Mouse (Mus musculus) E14TG2a.4 (cell line): ENCODE results near the gene Zc3h15.
A peak's percentile ranks its signal among the peaks of the same experiment; 100 is the strongest.

Source experiments
- H3K27me3 ChIP-seq: 2 replicates; pipeline ENCODE4 v1.6.1; 2014; ENCODE audit warnings: low read length, control low read depth; ENCODE audit not compliant: insufficient read depth
- H3K36me3 ChIP-seq: 2 replicates; pipeline ENCODE4 v1.6.1; 2014; ENCODE audit warnings: low read length, control low read depth; ENCODE audit not compliant: insufficient read depth
- H3K4me1 ChIP-seq: replicated peaks from 2 replicates; pipeline ENCODE4 v1.6.1; 2014; ENCODE audit warnings: low read depth, low read length, control low read depth
- H3K4me3 ChIP-seq: replicated peaks from 2 replicates; pipeline ENCODE4 v1.5.1; 2014; ENCODE audit warnings: mild to moderate bottlenecking, low read length
- H3K9me3 ChIP-seq: 2 replicates; pipeline ENCODE4 v1.6.1; 2014; ENCODE audit warnings: low read length, control low read depth
- CTCF ChIP-seq: conservative IDR thresholded peaks from 2 replicates; pipeline ENCODE4 v1.5.1; 2014; ENCODE audit warnings: low read length
- NANOG ChIP-seq: IDR thresholded peaks from 2 replicates; pipeline ENCODE4 v1.6.1; 2014; ENCODE audit warnings: borderline replicate concordance, low read length, mixed read lengths
- POU5F1 ChIP-seq: IDR thresholded peaks from 2 replicates; pipeline ENCODE4 v1.6.1; 2014; ENCODE audit warnings: low read length, borderline replicate concordance

Zc3h15 gene

DNA sequence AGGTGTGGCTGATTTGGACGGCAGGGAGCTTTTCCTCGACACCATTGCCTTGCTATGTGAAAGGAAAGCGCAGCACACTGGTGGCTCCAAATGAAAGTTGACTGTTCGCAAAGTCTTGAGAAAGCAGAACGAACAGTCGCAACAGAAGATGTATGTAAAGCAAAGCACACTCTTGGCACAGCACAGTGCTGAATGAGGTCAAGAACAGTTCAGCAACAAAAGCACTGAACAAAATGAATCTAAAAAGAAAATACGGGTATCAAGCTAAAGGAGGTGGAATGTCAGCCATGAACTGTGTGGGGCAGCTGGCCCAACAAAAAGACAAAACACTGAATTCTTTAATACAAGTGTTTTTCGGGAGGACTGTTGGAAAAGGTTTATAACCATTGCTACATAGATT, 37.1 kb downstream of the Zc3h15 start:
- Histone ChIP-seq H3K36me3 (no peaks in the 10 kb centered on the region), H3K4me1 (peaks cover 6% of the 10 kb centered on the region), H3K4me3 (no peak overlapping the region), H3K9me3 (0 out of 2 replicates have a peak, but pooled peaks cover 1% of the 10 kb centered on the region), H3K27me3 (no peaks in the 10 kb centered on the region)
- TF ChIP-seq CTCF (no peak), NANOG (no peak), POU5F1 (no peak)

DNA sequence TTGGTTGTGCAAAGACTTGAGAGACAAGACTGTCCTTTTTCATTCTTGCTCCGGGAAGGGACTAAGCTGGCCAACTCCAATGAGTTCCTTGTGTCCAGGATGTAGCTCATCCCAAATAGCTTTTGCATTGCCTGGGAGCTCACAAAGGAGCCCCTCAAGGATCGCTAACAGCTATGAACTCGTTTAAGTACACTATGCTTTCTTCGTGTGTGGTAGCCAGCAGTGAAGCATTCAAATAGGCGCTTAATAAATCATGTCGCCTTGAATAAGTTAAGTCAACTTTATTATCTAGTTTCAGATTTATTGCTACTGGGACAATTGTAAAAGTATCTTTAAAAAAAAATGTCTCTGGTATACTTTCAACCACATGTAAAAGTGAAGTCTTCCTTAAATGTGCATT, 37.5 kb downstream of the Zc3h15 start:
- H3K4me1 ChIP-seq: peaks cover 6% of the 10 kb centered on the region
- H3K4me3 ChIP-seq: no peak overlapping the region
- H3K27me3 ChIP-seq: no peaks in the 10 kb centered on the region
- no peaks in the 10 kb centered on the region for H3K36me3 ChIP-seq
- peaks cover 5% of the 10 kb centered on the region; the same call in 1 of the 2 replicates for H3K9me3 ChIP-seq
- TF ChIP-seq CTCF (no peak), POU5F1 (no peak), NANOG (no peak)

DNA sequence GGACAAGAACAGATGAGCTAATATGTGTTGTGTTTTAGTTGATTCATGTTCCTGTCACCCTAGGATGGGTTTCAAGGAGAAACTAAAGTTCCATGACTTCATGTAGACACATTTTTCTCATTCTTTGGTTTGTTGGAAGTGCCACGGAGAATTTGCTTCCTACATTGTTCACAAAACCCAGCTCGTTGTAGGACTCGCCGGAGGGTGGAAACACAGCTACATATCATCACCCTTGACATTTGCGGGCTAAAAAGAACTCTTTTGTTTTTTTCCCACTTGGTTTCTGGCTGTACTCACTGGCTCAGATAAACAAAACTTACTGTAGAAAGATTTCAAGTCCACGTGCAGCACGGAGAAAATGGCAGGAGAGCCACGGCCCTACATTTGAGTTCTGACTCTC, 38.0 kb downstream of the Zc3h15 start:
- TF ChIP-seq CTCF: no peak
- no peak for TF ChIP-seq NANOG
- no peak for TF ChIP-seq POU5F1
- Histone ChIP-seq H3K27me3 (no peaks in the 10 kb centered on the region), H3K4me1 (peaks cover 6% of the 10 kb centered on the region), H3K4me3 (no peak overlapping the region), H3K36me3 (no peaks in the 10 kb centered on the region), H3K9me3 (peaks cover 9% of the 10 kb centered on the region)

DNA sequence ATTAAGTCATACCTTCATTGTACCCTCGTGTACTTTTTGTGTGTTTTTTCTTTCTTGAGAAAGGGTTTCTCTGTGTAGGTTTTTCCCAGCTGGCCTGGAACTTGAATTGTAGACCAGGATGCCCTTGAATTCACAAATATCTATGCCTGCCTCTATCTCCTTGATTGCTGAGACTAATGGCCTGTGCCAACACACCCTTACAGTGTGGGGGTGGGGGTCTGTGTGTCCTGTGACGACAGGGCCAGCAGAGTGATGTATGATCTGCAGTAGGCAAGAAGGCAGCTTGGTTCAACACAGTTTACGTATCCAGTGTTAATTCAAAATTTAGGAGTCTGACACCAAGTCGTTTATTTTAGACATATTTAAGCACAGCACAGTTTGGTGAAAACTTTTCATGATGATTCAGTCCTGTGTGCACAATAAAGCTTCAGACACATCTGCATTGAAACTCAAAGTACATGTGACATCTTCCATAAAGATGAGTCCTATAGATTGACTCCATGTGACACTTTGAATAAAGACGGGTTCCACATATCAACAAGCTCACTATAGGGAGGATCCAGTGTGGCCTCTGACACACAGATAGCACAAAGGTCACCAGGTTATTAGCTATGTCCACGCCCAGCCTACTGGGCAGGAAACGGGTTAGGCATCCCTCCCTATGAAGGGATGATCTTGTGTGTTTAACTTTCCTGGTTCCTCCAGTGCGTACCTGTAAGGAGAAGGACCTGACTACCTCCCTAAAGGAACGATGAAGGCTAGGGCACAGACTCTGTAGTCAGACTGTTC, 39.7 kb downstream of the Zc3h15 start:
- TF ChIP-seq NANOG: no peak
- TF ChIP-seq CTCF: no peak
- TF ChIP-seq POU5F1: no peak
- H3K4me1 ChIP-seq: peaks cover 6% of the 10 kb centered on the region
- peaks cover 11% of the 10 kb centered on the region; the same call in 1 of the 2 replicates for H3K36me3 ChIP-seq

DNA sequence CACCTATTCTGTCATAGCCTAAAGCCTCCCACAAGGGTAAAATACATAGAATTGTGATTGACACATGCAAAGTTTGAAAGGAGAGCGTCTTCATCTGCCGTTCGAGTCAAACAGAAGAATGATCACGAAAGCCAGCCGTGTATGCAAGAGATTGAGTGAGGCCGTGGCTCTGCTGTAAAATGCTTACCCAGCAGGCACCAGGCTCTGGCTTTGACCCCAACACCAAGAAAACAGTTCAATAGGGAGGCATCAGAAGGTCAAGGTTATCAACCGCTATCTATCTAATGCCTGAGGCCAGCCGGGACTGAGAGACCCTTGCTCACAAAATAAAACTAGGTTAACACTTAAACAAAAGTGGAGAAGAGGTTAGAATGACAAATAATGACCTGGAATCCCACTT, 40.5 kb downstream of the Zc3h15 start:
- Histone ChIP-seq H3K36me3 (peaks cover 12% of the 10 kb centered on the region; the same call in 1 of the 2 replicates), H3K9me3 (peaks cover 31% of the 10 kb centered on the region), H3K4me1 (peaks cover 6% of the 10 kb centered on the region), H3K27me3 (no peaks in the 10 kb centered on the region), H3K4me3 (no peak overlapping the region)
- TF ChIP-seq NANOG (no peak), CTCF (no peak), POU5F1 (no peak)

More for the DNA sequence above, 39.7 kb downstream of the Zc3h15 start:
- H3K27me3 ChIP-seq: no peaks in the 10 kb centered on the region
- no peak overlapping the region for H3K4me3 ChIP-seq
- H3K9me3 ChIP-seq: peaks cover 24% of the 10 kb centered on the region

DNA sequence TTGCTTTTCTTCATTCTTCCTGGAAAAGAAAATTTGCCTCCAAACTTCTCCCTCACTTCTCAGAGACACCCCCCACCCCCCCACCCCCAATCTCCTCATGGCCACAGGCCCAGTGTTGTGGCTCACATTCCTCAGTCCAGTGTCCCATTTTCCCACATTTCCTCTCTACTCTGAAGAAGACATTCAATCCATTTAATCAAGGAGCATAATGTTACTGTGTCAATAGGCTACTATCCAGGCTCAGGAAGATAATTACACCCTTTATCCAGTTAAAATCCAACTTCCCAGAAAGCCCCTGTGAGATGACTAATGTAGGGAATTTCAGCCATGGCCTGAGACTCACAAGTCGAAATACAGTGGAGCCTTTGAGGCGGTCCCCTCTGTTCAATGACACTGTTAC, 46.1 kb downstream of the Zc3h15 start:
- H3K9me3 ChIP-seq: peaks cover 33% of the 10 kb centered on the region
- H3K4me3 ChIP-seq: no peak overlapping the region
- H3K36me3 ChIP-seq: peaks cover 12% of the 10 kb centered on the region; the same call in 1 of the 2 replicates
- peaks cover 40% of the 10 kb centered on the region for H3K4me1 ChIP-seq
- no peak for TF ChIP-seq NANOG
- no peak for TF ChIP-seq POU5F1
- no peak for TF ChIP-seq CTCF
- no peaks in the 10 kb centered on the region for H3K27me3 ChIP-seq

DNA sequence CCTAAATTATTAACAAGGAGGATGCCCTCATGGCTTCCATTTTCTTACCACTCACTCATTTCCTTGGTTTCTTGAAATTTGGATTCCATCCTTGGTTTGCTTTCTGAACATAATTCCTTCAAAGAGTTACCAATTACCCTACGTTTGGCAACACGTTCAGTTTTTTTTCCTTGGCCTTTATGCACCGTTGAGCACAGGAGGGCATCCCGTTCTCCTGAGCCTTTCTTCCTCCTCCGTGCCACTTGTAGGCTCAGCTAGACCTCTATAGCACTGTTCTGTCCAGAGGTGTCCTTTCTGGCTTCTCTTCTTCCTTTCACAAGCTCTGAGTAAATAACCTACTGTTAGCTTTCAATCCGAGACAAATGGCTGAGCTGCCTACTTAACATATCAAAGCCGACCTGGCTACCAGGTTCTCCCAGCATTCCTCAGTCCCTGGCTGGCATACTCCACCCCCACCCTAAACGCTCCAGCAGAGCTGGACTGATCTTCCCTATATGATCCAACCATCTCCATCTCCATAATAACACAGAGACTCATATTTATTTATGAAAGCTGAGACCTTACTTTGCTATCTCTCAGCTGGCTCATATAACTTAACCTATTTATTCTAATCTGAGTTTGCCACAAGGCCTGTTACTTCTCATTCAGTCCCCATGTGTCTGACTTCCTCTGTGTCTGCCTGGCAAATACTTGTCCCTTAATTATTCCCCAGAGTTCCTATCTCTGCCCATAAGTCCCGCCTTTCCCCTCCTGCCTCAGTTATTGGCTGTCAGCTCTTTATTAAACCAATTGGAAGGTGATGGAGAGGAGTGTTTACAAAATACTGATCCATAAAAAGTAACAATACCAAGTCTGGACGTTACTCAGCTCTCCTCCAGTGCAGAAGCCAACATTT, 48.7 kb downstream of the Zc3h15 start:
- Histone ChIP-seq H3K27me3 (no peaks in the 10 kb centered on the region), H3K4me3 (peak overlapping the region; percentile 66), H3K9me3 (peaks cover 19% of the 10 kb centered on the region), H3K36me3 (peaks cover 10% of the 10 kb centered on the region; the same call in 1 of the 2 replicates), H3K4me1 (peaks cover 40% of the 10 kb centered on the region)
- TF ChIP-seq NANOG: peak; percentile 43; the same call in 1 of the 2 replicates
- no peak for TF ChIP-seq POU5F1

DNA sequence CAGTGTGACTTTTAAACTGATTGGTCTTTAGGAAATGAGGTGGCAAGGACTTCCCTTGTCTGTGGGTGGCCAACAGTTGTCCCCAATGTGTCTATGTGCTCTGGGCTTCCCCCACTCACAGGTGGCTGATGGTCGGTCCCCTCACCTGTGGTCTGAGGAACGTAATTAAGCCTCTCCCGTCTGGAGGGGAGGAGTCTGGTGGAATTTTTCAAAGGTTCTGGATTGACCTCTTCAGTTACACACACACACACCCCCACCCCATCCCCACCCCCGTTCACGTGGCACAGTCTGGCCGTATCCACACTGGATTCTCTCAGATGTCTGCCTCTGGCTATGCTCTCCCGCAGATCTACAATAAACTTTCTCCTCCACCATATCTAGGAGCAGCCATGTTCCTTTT, 49.8 kb downstream of the Zc3h15 start:
- Histone ChIP-seq H3K36me3 (no peaks in the 10 kb centered on the region), H3K9me3 (peaks cover 8% of the 10 kb centered on the region), H3K4me1 (peaks cover 40% of the 10 kb centered on the region), H3K4me3 (no peak overlapping the region), H3K27me3 (no peaks in the 10 kb centered on the region)
- TF ChIP-seq CTCF: no peak
- no peak for TF ChIP-seq NANOG
- no peak for TF ChIP-seq POU5F1
